In the genomic region with DNA sequence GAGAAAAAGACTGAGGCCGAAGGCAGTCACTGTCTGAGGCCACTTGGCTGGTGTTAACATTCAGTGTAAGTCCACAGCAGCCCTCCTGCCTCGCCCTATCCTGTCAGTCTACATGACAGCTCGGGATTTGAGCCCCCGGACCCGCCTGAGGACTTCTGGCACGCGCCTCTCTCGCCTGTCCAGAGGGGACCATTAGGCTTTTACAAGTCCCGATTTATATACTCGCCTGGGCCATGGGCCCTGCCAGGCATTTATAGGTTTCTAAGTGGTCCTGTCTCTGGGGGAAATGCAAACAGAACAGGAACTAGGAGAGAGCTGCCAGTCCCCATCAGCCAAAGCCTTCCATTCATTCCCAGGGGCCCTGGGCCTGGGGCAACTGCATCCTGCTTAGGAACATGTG, we compare ENCODE assay signal across 17 mouse cellular contexts. TPM values are rescaled to one million over a fixed set of nuclear protein-coding genes. Genes with fewer than 3 reads are reported as not detected.
A peak's percentile ranks its signal among the peaks of the same experiment; 100 is the strongest.
DNase-seq lines count a peak whose midpoint lies in the region; ATAC-seq lines count a peak whose summit lies in the region.
"Had no signal": no experiment of that assay in that cellular context is flagged by ENCODE, and none has a peak within 500 bp of the region (broad histone marks: within the 10 kb centered on the region; RNA-seq: fewer than 3 reads in every experiment).

No protein-coding gene starts in this region.

- H3K9me3 ChIP-seq in hindbrain, embryonic 10.5 days, result no peaks in the 10 kb centered on the region
- no peaks in the 10 kb centered on the region for H3K9me3 ChIP-seq in hindbrain, embryonic 12.5 days (replicated peaks)
- no peaks in the 10 kb centered on the region for H3K9me3 ChIP-seq in hindbrain, embryonic 16.5 days (ENCODE audit: control insufficient read depth, low read length)
- H3K9me3 ChIP-seq in limb, embryonic 13.5 days, result no peaks in the 10 kb centered on the region
- H3K9me3 ChIP-seq: forebrain, embryonic 10.5 days; heart, embryonic 15.5 days had no signal

- no peak overlapping the region for H3K4me2 ChIP-seq in hindbrain, embryonic 12.5 days (replicated peaks)
- no peak overlapping the region for H3K4me2 ChIP-seq in hindbrain, embryonic 16.5 days (ENCODE audit: low read length)
- H3K4me2 ChIP-seq in limb, embryonic 13.5 days (replicated peaks), result no peak overlapping the region
- H3K4me2 ChIP-seq: heart, embryonic 15.5 days had no signal

- WGBS in hindbrain, embryonic 10.5 days, result 86% methylated on average over 10 of the region's 10 CpGs
- WGBS in hindbrain, embryonic 12.5 days, result 76% methylated on average over 10 of the region's 10 CpGs
- WGBS in hindbrain, embryonic 16.5 days, result 57% methylated on average over 10 of the region's 10 CpGs
- WGBS in limb, embryonic 13.5 days, result 33% methylated on average over 10 of the region's 10 CpGs

- no peak overlapping the region for H3K4me3 ChIP-seq in hindbrain, embryonic 10.5 days
- no peak overlapping the region for H3K4me3 ChIP-seq in hindbrain, embryonic 12.5 days
- no peak overlapping the region for H3K4me3 ChIP-seq in hindbrain, embryonic 16.5 days (ENCODE audit: low read length)
- H3K4me3 ChIP-seq in limb, embryonic 13.5 days, result no peak overlapping the region
- H3K4me3 ChIP-seq: forebrain, embryonic 10.5 days; heart, adult 2 months; heart, embryonic 15.5 days had no signal

- no peak overlapping the region for H3K9ac ChIP-seq in hindbrain, embryonic 12.5 days
- H3K9ac ChIP-seq in hindbrain, embryonic 16.5 days (ENCODE audit: low read depth, low read length), result no peak overlapping the region
- H3K9ac ChIP-seq in limb, embryonic 13.5 days, result no peak overlapping the region
- H3K9ac ChIP-seq: heart, embryonic 15.5 days; liver, postnatal 0 days had no signal

- ATAC-seq in hindbrain, embryonic 12.5 days (ENCODE audit: low FRiP score), result no peak
- ATAC-seq in hindbrain, embryonic 16.5 days, result 0 out of 2 replicates have a peak, but pooled peaks have one; percentile 35
- no peak; the same call in 1 of the 2 replicates for ATAC-seq in limb, embryonic 13.5 days (ENCODE audit: low FRiP score, low read depth)
- no peak for ATAC-seq in inflammation-experienced regulatory T-cells, adult 6 months
- ATAC-seq: liver, postnatal 0 days had no signal

- H3K27me3 ChIP-seq in hindbrain, embryonic 10.5 days (ENCODE audit: insufficient read depth, poor library complexity, severe bottlenecking), result peaks cover 5% of the 10 kb centered on the region; the same call in 1 of the 2 replicates
- H3K27me3 ChIP-seq in hindbrain, embryonic 12.5 days, result no peaks in the 10 kb centered on the region
- H3K27me3 ChIP-seq in hindbrain, embryonic 16.5 days (replicated peaks; ENCODE audit: control insufficient read depth, insufficient read depth, low read length), result no peaks in the 10 kb centered on the region
- peaks cover 5% of the 10 kb centered on the region; the same call in 1 of the 2 replicates for H3K27me3 ChIP-seq in limb, embryonic 13.5 days
- H3K27me3 ChIP-seq: CH12.LX had no signal

- no peaks in the 10 kb centered on the region for H3K36me3 ChIP-seq in hindbrain, embryonic 10.5 days
- H3K36me3 ChIP-seq in hindbrain, embryonic 12.5 days, result no peaks in the 10 kb centered on the region
- no peaks in the 10 kb centered on the region for H3K36me3 ChIP-seq in hindbrain, embryonic 16.5 days (ENCODE audit: control insufficient read depth, insufficient read depth, low read length)
- H3K36me3 ChIP-seq in limb, embryonic 13.5 days, result no peaks in the 10 kb centered on the region
- H3K36me3 ChIP-seq: forebrain, embryonic 10.5 days; heart, embryonic 15.5 days had no signal

- peaks cover 42% of the 10 kb centered on the region for H3K4me1 ChIP-seq in hindbrain, embryonic 10.5 days (replicated peaks)
- peaks cover 18% of the 10 kb centered on the region; the same call in 1 of the 2 replicates for H3K4me1 ChIP-seq in hindbrain, embryonic 12.5 days
- H3K4me1 ChIP-seq in hindbrain, embryonic 16.5 days (ENCODE audit: control insufficient read depth, insufficient read depth, low read depth, low read length), result no peaks in the 10 kb centered on the region
- H3K4me1 ChIP-seq in limb, embryonic 13.5 days, result peaks cover 63% of the 10 kb centered on the region

- H3K27ac ChIP-seq in hindbrain, embryonic 10.5 days, result peak overlapping the region; percentile 8; the same call in 1 of the 2 replicates
- H3K27ac ChIP-seq in hindbrain, embryonic 12.5 days, result no peak overlapping the region
- no peak overlapping the region for H3K27ac ChIP-seq in hindbrain, embryonic 16.5 days (ENCODE audit: low read depth, low read length)
- H3K27ac ChIP-seq in limb, embryonic 13.5 days, result peak overlapping the region; percentile 63
- H3K27ac ChIP-seq: forebrain, embryonic 10.5 days; heart, adult 2 months; heart, embryonic 15.5 days had no signal

- DNase-seq in hindbrain, embryonic 10.5 days (ENCODE audit: low spot score), result no peak
- DNase-seq in NIH3T3 (ENCODE audit: low read depth), result peak; percentile 24
- no peak for DNase-seq in kidney, postnatal 36 days
- DNase-seq in lung, postnatal 4 days, result no peak
- DNase-seq: cerebellum, adult 11-12 months; gastrocnemius, postnatal 25 days had no signal

RNA-seq across cellular contexts. Expression of a gene that starts 45.7 kb away (rescaled TPM):
- 8.2 and 23.2 TPM in 2 replicates for polyA plus RNA-seq in hindbrain, embryonic 10.5 days (2016; fragmentation: Nextera tagmentation; extraction: Ambion mirVana)
- polyA plus RNA-seq in hindbrain, embryonic 12.5 days (2016; fragmentation: Nextera tagmentation; extraction: Ambion mirVana), result 29.8 and 32.0 TPM in 2 replicates
- polyA plus RNA-seq in hindbrain, embryonic 16.5 days (2015; fragmentation: Nextera tagmentation; extraction: Ambion mirVana), result 10.9 and 15.8 TPM in 2 replicates
- polyA plus RNA-seq in limb, embryonic 13.5 days (2015; fragmentation: Nextera tagmentation; extraction: Ambion mirVana), result 0.14 and 0.32 TPM in 2 replicates
- not detected for polyA plus RNA-seq in inflammation-experienced regulatory T-cells, adult 6 months (2017; shearing (Covaris generic))
- polyA plus RNA-seq: heart, embryonic 15.5 days; liver, adult 2 months; liver, postnatal 0 days; stomach, embryonic 16.5 days had no signal

Comparison
In these comparisons a context has a peak if more than half of its experiments do, and no peak if none do; other contexts are left out.
1. H3K27ac ChIP-seq: peak in hindbrain, embryonic 10.5 days (single experiment) and limb, embryonic 13.5 days (single experiment); none in hindbrain, embryonic 12.5 days (single experiment) and hindbrain, embryonic 16.5 days (single experiment).